ENCODE assay signal across 9 mouse cellular contexts in genomic region chr6:30459056-30459747, GRCm38 (mm10). TPM values are rescaled to one million over a fixed set of nuclear protein-coding genes. Genes with fewer than 3 reads are reported as not detected.
A peak's percentile ranks its signal among the peaks of the same experiment; 100 is the strongest.
DNase-seq lines count a peak whose midpoint lies in the region; ATAC-seq lines count a peak whose summit lies in the region.
"Had no signal": no experiment of that assay in that cellular context is flagged by ENCODE, and none has a peak within 500 bp of the region (broad histone marks: within the 10 kb centered on the region; RNA-seq: fewer than 3 reads in every experiment).

No protein-coding gene starts in this region.

- no peaks in the 10 kb centered on the region for H3K9me3 ChIP-seq in lung, embryonic 16.5 days (ENCODE audit: control insufficient read depth, low read length)
- H3K9me3 ChIP-seq in forebrain, embryonic 13.5 days (replicated peaks), result no peaks in the 10 kb centered on the region
- H3K9me3 ChIP-seq in hindbrain, embryonic 15.5 days, result no peaks in the 10 kb centered on the region
- H3K9me3 ChIP-seq in midbrain, embryonic 16.5 days (replicated peaks; ENCODE audit: control insufficient read depth, low read length, poor library complexity, severe bottlenecking), result no peaks in the 10 kb centered on the region

- H3K4me3 ChIP-seq in lung, embryonic 16.5 days (ENCODE audit: low read length), result peak overlapping the region; percentile 56
- H3K4me3 ChIP-seq in forebrain, embryonic 13.5 days, result peak overlapping the region; percentile 47
- peak overlapping the region; percentile 37 for H3K4me3 ChIP-seq in hindbrain, embryonic 15.5 days
- peak overlapping the region; percentile 41; the same call in 1 of the 2 replicates for H3K4me3 ChIP-seq in midbrain, embryonic 16.5 days (ENCODE audit: low read depth, low read length)

- peaks cover 34% of the 10 kb centered on the region for H3K4me1 ChIP-seq in lung, embryonic 16.5 days (replicated peaks; ENCODE audit: control insufficient read depth, insufficient read depth, low read length)
- peaks cover 34% of the 10 kb centered on the region for H3K4me1 ChIP-seq in forebrain, embryonic 13.5 days
- peaks cover 35% of the 10 kb centered on the region for H3K4me1 ChIP-seq in hindbrain, embryonic 15.5 days (replicated peaks)
- peaks cover 31% of the 10 kb centered on the region for H3K4me1 ChIP-seq in midbrain, embryonic 16.5 days (ENCODE audit: control insufficient read depth, insufficient read depth, low read length)

- ATAC-seq in lung, embryonic 16.5 days (ENCODE audit: low read depth), result no peak
- no peak for ATAC-seq in forebrain, embryonic 13.5 days
- no peak for ATAC-seq in hindbrain, embryonic 15.5 days (ENCODE audit: low FRiP score, low read depth)
- no peak for ATAC-seq in midbrain, embryonic 16.5 days

- no peaks in the 10 kb centered on the region for H3K27me3 ChIP-seq in lung, embryonic 16.5 days (ENCODE audit: control insufficient read depth, insufficient read depth, low read depth, low read length)
- no peaks in the 10 kb centered on the region for H3K27me3 ChIP-seq in forebrain, embryonic 13.5 days
- H3K27me3 ChIP-seq in hindbrain, embryonic 15.5 days, result no peaks in the 10 kb centered on the region
- H3K27me3 ChIP-seq in midbrain, embryonic 16.5 days (ENCODE audit: control insufficient read depth, insufficient read depth, low read depth, low read length), result no peaks in the 10 kb centered on the region

- H3K27ac ChIP-seq in lung, embryonic 16.5 days (ENCODE audit: low read length), result peak overlapping the region; percentile 90
- H3K27ac ChIP-seq in forebrain, embryonic 13.5 days, result peak overlapping the region; percentile 99
- H3K27ac ChIP-seq in hindbrain, embryonic 15.5 days (replicated peaks), result peak overlapping the region; percentile 98
- peak overlapping the region; percentile 97 for H3K27ac ChIP-seq in midbrain, embryonic 16.5 days (ENCODE audit: low read length)

- 62% methylated on average over 16 of the region's 16 CpGs for WGBS in lung, embryonic 16.5 days
- 69% methylated on average over 16 of the region's 16 CpGs for WGBS in forebrain, embryonic 13.5 days
- 63% methylated on average over 16 of the region's 16 CpGs for WGBS in hindbrain, embryonic 15.5 days
- WGBS in midbrain, embryonic 16.5 days, result 64% methylated on average over 16 of the region's 16 CpGs

- no peak for DNase-seq in lung, adult 18-20 months
- no peak for DNase-seq in layer of hippocampus, adult 8-10 months (ENCODE audit: low spot score in 2 of 2)
- no peak for DNase-seq in adipocyte (ENCODE audit: low spot score)
- DNase-seq in layer of hippocampus, postnatal 14 days (ENCODE audit: low spot score in 2 of 2), result no peak

- peak overlapping the region; percentile 75 for H3K9ac ChIP-seq in lung, embryonic 16.5 days (ENCODE audit: low read length)
- H3K9ac ChIP-seq in forebrain, embryonic 13.5 days, result peak overlapping the region; percentile 73; the same call in 1 of the 2 replicates
- peak overlapping the region; percentile 55; the same call in 1 of the 2 replicates for H3K9ac ChIP-seq in hindbrain, embryonic 15.5 days
- peak overlapping the region; percentile 75 for H3K9ac ChIP-seq in midbrain, embryonic 16.5 days (ENCODE audit: low read depth, low read length)

- peaks cover 5% of the 10 kb centered on the region for H3K36me3 ChIP-seq in lung, embryonic 16.5 days (ENCODE audit: control insufficient read depth, insufficient read depth, low read length)
- peaks cover 16% of the 10 kb centered on the region for H3K36me3 ChIP-seq in forebrain, embryonic 13.5 days (ENCODE audit: poor library complexity, severe bottlenecking)
- no peaks in the 10 kb centered on the region; the same call in 1 of the 2 replicates for H3K36me3 ChIP-seq in hindbrain, embryonic 15.5 days
- no peaks in the 10 kb centered on the region for H3K36me3 ChIP-seq in midbrain, embryonic 16.5 days (ENCODE audit: control insufficient read depth, insufficient read depth, low read length)

- peak overlapping the region; percentile 81 for H3K4me2 ChIP-seq in lung, embryonic 16.5 days (ENCODE audit: low read depth, low read length)
- peak overlapping the region; percentile 68 for H3K4me2 ChIP-seq in forebrain, embryonic 13.5 days
- peak overlapping the region; percentile 62 for H3K4me2 ChIP-seq in hindbrain, embryonic 15.5 days
- H3K4me2 ChIP-seq in midbrain, embryonic 16.5 days (ENCODE audit: low read length), result peak overlapping the region; percentile 68

RNA-seq across cellular contexts. Expression of gene Tmem209, which starts 50.4 kb away (rescaled TPM):
- polyA plus RNA-seq in lung, embryonic 16.5 days (2015; fragmentation: Nextera tagmentation; extraction: Ambion mirVana), result 33.9 and 38.5 TPM in 2 replicates
- 37.6 and 41.4 TPM in 2 replicates for polyA plus RNA-seq in forebrain, embryonic 13.5 days (2015; fragmentation: Nextera tagmentation; extraction: Ambion mirVana)
- polyA plus RNA-seq in hindbrain, embryonic 15.5 days (2015; fragmentation: Nextera tagmentation; extraction: Ambion mirVana), result 25.4 and 30.3 TPM in 2 replicates
- polyA plus RNA-seq in midbrain, embryonic 16.5 days (2015; fragmentation: Nextera tagmentation; extraction: Ambion mirVana), result 30.3 TPM in 2 replicates
- 10 to 100 TPM; 21.4 to 25.7 (median 24.1) TPM for total RNA-seq in layer of hippocampus, adult 8-10 months (2022)
- 10 to 100 TPM; 17.3 to 18.0 TPM for total RNA-seq in layer of hippocampus, postnatal 14 days (2021)

RNA-seq across cellular contexts. Expression of gene Ssmem1, which starts 50.4 kb away (rescaled TPM):
- 0.19 TPM in 1 of 2 replicates, not detected in the other for polyA plus RNA-seq in lung, embryonic 16.5 days (2015; fragmentation: Nextera tagmentation; extraction: Ambion mirVana)
- polyA plus RNA-seq in forebrain, embryonic 13.5 days (2015; fragmentation: Nextera tagmentation; extraction: Ambion mirVana), result 0.26 TPM in 1 of 2 replicates, not detected in the other
- 0.22 TPM in 1 of 2 replicates, not detected in the other for polyA plus RNA-seq in hindbrain, embryonic 15.5 days (2015; fragmentation: Nextera tagmentation; extraction: Ambion mirVana)
- polyA plus RNA-seq in midbrain, embryonic 16.5 days (2015; fragmentation: Nextera tagmentation; extraction: Ambion mirVana), result 0.14 TPM in 1 of 2 replicates, not detected in the other
- 1 to 10 TPM in 3 of 4 experiments, under 1 TPM in 1; 0.39 to 1.5 (median 1.1) TPM for total RNA-seq in layer of hippocampus, adult 8-10 months (2022)
- total RNA-seq in layer of hippocampus, postnatal 14 days (2021), result under 1 TPM; 0.81 TPM
- total RNA-seq: neutrophil, adult 5-6 weeks had no signal

RNA-seq across cellular contexts. Expression of gene Klhdc10, which starts 57.5 kb away (rescaled TPM):
- 19.3 and 22.6 TPM in 2 replicates for polyA plus RNA-seq in lung, embryonic 16.5 days (2015; fragmentation: Nextera tagmentation; extraction: Ambion mirVana)
- 26.9 and 28.5 TPM in 2 replicates for polyA plus RNA-seq in forebrain, embryonic 13.5 days (2015; fragmentation: Nextera tagmentation; extraction: Ambion mirVana)
- polyA plus RNA-seq in hindbrain, embryonic 15.5 days (2015; fragmentation: Nextera tagmentation; extraction: Ambion mirVana), result 34.4 and 36.9 TPM in 2 replicates
- polyA plus RNA-seq in midbrain, embryonic 16.5 days (2015; fragmentation: Nextera tagmentation; extraction: Ambion mirVana), result 41.7 and 42.1 TPM in 2 replicates
- total RNA-seq in layer of hippocampus, adult 8-10 months (2022), result 10 to 100 TPM; 82.8 to 88.4 (median 85.4) TPM
- 100 to 1,000 TPM; 140 to 141 TPM for total RNA-seq in layer of hippocampus, postnatal 14 days (2021)
